Mouse (Mus musculus): ENCODE results near the gene Fam71e2.

Gene Fam71e2

DNA sequence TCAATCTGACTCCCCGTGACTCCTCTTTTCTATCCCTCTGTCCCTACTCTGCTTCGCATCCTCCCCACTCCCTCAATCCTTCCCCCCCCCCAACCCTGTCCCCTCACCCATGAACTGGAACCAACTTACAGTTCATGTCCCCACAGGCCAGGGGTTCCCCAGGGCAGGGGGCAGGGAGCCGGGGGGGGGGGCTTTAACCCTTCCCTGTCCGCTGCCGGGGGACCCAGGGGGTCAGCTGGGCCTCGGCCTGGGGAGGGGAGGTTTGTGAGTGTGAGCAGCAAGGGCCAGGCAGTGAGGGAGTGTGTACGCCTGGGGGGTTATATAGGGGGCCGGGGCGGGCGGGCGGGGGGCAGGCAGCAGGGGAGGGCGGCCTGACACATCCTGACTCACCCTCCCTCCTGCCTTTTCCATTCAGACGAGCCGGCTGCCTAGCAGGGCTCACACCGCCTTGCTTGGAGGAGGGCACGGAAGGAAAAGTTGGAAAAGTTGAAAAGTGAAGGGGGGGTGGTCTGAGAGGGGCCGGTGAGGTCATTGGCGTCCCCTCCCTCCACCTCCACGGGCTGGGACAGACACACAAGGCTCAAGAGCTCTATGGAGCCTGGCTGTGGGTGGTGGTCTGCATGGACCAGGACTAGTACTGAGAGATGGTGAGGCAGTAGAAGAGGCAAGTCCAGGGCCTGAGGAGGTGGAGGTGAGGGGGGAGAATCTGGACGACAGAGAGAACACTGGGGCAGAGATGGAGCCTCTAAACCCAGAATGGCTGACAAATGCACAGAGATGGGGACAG is 6.9 kb upstream of the Fam71e2 start:
- no peak for DNase-seq

DNA sequence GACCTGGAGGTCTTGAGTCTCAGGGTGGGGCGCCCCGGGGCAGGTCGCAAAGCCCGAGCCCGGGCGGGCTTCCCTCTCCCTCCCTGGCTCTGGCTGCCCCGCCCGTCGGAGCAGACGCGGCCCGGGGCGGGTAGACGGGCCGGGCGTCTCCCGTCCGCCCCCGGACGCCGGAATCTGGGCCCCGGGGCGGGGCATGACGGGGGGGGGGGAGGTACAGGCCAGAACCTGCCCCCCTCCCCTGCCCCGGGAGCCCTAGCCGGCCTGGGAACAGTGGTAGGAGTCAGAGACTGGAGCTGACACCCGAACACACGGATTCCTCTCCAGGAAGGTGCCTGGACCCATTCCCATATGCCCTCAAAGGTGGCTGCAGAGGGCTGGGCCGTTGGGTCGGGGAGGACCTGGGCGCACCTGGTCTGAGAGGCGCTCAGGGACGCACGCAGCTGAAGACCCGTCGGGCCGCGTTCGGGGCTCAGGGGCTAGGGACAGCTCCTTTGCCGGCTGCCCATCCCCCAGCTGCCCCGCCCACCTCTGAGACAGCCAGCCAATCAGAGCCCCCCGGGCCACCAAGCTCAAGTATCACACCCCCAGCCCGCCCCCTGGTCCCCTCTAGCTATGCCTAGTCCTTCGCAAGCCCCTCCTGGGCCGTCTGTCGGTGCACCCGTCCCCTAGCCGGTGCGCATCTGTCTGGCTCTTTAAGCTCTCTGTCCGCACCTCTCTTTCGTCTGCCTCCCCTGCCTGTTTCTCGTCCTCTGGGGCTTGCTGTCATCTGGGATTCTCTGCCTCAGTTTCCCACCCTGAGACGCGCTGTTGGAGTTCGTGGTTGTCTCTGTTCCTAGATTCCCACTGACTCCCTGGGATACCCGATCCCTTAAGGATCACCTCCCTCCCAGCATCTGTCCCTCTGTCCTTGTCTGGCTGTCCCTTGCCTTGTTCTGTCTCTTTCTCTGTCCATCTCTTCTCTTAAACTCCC is 6.0 kb upstream of the Fam71e2 start:
- peak; percentile 38 for DNase-seq

DNA sequence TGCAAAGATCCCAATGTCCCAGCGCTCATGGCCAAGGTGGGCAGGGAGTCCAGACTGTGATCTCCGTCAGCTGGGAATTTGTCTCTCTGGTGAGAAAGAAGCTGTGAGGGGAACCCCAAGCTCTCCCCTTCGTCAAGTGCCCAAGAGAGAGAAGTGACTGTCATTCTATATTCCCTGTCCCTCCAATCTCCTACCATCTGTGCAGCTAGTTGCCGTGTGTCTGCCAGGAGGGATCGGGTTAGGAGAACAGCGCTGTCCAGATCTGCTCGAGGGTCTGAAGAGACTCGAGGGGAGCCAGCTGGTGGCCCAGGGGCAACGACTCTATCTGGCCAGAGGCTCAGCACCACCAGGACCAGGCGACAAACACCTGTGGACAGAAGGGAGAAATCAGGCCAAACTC is 5.0 kb upstream of the Fam71e2 start:
- DNase-seq, result no peak

DNA sequence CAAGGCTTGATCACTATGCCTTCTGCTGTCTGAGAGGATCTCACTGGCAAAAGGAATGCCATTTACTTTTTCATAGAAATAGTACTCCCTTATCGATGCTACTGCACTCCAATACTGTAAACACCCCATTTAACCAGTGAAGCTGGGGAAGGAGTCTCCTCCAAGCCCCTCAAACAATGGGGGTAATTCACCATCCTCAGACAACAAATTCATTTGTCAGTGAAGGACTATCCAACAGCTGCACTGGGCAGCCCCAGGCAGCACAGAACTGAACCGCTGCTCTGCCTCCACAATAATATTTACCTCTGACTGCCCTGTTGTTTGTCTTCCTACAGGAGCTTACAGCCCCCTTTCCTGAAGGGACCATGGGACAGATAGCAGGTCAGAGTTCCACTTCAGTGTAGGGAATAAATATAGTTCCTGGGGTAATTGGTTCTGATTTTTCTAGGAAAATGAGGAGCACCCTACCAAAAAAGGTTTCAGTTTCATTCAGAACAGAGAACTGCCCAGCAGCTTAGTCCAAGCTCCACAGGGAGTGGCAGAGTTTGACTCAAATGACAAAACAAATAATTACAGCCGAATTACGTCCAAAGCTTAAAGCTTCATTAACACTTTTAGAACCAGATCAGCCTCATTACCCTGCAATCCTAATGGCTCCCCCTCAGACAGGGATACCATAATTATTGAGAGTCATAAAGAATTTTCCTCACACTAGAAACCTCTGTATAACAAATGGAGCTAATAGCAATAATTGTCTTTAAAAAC is 6.0 kb downstream of the Fam71e2 start:
- DNase-seq, result no peak

DNA sequence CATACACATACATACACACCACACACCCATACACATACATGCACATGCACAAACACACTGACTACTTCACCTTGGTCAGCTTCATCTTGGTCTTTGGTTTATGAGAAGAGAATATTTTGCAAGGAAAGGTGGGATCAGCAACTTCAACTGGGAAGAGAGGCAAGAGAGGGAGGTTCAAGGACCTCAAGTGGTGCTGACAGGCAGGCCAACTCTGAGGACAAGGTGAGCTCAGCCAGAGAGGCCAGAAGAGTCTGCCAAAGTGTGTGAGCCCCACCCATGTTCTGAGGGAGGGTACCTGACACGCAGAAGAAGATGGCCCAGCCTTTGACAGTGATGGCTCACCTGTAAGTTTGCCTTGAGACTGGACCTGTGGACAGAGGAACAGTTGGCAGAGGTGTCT is 11.4 kb downstream of the Fam71e2 start:
- DNase-seq, result no peak

DNA sequence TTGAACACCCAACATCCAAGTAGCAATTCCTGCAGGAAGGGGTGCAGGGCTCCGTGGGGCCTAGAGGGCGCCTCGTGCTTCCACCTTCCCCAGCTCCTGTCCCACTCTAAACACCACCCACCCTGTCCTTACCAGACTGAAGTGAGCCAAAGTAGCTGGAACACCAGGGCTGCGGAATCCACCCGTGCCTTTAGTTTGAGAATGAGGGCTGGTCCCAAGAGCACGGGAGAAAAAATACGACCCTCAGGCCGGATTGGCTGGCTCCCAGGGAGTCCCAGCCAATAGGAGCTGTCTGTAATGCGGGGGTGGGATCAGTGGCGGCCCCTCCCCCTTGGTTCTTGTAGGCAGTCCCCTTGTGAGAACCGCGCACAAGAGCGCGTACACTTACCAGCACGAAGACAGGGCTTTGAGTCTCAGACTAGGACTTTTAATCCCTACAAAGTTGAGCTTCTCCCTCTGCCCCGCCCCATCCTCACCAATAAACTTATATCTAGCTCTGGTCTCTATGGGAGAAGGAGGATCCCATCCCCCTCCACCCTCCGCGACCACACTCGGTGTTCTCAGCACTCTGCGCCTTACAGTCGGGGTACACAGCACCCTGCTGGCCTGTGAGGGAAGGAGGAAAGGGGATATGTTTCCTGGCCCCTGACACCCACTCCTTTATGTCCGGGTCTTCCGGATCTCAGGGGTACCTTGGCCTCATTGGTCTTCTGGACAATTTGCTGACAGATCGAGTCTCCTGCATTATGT is 18.1 kb downstream of the Fam71e2 start, which contains the start of gene Cox6b2:
TSS of gene Cox6b2 (minus strand) at position 274 of the 750 bp plus-strand sequence.
- peak; percentile 80 for DNase-seq

DNA sequence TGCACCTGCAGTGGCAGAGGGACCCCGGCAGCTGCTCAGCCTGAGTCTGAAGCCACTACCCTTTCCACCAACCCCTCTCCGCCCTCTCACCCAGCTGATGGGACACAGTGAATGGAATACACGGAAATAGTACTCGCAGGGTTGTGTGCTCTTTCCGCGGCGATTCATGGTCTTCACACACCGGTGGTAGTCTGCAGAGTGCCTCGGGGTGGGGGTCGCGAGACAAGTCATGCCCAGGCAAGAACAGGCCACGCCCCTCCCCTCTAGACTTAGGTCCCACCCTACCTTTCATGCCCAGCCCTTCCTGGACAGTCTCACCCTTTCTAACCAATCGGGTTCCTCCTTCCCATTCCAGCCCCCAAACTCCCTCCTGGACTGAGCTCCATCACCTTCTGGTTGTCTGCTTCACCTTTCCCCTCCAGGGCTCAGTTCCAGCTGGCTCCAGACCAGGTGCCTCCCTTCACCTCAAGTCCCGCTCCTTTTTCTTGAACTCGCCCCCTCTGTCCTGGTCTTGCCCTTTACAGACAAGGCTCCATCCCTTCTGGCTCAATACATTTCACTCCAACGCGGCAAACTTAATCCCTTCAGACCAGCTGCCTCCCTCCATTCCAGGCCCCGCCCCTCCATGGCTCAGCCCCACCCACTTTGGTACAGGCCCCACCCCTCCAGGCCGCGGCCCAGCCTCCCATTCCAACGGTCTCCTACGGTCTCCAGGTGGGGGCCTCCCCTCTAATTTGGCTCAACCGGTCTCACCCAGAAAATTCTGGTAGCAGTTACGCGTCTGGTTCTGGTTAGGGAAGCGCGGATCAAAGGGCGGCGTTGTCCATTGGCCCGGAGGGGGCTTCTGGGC is 18.9 kb downstream of the Fam71e2 start:
- peak; percentile 68 for DNase-seq

DNA sequence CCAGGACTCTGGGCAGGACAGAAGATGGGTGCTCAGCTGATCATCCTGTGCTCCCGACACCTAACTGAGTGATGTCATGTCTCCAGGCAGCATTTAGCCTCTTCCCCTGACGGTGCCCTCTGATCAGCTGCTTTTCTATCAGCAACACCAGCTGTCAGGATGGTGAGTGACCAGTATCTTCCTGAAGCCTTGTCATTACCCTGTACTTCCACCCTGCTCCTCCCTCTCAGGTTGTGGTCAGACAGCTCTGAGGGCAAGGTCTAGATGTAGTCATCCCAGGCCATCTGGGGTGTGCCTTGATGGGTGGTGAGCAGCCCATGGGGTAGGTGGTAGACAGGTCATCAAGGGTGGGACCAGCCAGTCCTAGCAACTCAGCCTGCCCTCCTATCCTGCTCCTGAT is 21.9 kb downstream of the Fam71e2 start:
- DNase-seq, result no peak

DNA sequence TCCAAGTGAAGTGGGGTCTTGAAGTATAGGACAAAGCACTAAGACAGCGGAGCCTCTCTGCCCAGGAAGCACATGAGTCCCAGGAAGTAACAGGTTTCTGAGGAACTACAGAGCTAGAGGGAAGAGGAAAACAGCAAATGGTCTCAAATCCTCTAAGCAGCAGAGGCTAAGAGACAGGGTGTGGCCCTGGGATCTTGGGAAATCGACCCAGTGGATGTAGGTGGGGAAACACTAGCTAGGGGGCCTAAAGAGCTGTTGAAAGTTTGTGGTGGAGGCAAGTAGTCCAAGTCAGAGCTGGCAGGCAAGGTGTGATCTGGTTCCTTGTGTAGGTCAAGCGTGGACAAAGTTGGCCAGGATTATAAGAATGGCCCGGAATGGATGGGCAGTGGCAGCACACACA is 22.8 kb downstream of the Fam71e2 start:
- no peak for DNase-seq

DNA sequence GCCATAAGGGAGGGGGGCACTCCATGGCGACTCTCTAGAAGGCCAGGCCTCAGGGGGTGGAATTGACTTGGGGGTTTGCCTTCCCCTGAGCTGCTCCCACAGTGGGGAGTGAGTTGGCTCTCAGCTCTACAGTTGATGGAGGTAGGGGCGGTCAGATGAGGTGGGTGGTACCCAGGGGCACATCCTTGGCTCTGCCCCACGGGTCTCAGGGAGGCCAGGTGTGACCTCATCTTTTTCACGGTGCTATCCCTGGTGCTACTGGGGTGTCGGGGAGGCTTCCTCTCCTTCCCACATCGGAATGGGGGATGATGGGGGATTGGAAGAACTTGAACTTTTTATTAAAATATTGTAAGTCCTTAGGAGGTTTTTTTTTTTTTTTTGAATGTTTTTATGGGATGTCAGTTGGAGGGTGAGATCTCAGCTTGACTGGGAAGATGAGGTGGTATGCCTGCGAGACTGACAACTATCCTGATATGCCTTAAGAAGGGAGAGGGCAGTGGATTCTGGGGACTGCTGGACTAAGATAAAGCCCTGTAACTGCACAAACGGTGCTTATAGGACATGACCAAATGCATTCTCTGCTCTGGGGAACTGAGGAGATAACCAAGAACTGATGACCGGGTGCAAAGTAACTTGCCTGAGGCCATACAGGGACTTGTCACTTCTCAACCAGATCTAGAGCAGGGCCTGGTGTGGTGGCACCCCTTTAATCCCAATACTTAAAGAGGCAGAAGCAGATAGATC is 23.8 kb downstream of the Fam71e2 start:
- DNase-seq, result no peak

DNA sequence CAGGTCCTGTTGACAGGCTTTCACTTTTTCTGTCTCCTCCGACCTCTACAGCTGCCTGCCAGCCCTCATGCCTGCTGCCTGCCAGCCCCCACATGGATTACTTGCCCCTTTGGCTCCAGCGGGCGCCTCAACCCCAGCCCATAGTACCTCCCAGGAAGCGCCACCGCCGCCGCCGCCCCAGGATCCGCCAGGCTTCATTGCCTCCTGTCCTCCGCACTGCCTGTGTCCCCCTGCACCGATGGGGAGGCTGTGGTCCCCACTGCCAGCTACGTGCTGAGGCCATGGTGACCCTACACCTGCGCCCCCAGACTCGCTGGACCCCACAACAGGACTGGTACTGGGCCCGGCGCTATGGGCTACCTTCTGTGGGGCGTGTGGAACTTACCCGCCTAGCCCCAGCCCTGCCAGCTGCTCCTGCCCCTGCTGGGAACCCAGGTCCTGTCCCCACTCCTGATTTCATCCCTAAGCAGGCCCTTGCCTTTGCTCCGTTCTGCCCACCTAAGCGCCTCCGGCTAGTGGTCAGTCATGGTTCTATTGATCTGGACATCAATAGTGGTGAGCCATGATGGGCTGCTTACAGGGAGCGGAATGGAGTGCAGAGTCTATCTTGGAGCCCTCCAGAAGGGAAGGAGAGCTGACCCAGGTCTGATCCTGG is 24.6 kb downstream of the Fam71e2 start:
- no peak for DNase-seq

DNA sequence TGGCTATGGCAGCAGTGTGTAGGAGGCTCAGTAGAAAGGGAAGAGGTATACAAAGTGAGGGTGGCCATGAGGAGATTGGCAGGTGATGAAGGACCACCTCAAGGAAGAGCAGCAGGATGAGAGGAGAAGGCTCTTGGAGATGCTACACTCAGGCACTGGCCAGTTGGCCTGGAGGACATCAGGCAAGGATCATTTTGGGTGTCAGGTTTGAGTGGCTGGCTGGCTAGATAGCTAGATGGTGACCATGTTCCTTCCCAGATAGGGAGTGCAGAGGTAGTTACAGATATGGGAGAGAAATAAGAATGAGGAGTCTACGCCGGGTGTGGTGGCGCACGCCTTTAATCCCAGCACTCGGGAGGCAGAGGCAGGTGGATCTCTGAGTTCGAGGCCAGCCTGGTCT is 26.2 kb downstream of the Fam71e2 start:
- DNase-seq, result no peak

DNA sequence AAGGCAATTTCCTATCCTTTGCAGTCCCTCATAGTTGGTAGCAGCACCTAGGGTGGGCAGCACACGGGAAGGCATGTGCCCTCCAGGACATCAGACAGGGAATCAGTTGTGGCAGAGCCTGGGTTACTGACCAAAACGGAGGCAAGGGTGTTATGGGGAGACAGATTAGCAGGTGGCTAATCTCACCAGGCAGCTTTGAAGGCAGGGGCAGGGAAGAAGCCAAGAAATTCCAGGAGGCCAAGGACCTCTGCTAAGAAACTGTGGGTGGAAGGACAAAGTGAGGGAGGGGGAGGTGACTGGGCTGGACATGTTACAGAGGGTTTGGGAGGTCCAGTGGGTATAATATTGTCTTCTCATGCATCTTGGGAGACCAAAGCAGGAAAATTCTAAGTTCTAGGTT is 27.7 kb downstream of the Fam71e2 start:
- no peak for DNase-seq

DNA sequence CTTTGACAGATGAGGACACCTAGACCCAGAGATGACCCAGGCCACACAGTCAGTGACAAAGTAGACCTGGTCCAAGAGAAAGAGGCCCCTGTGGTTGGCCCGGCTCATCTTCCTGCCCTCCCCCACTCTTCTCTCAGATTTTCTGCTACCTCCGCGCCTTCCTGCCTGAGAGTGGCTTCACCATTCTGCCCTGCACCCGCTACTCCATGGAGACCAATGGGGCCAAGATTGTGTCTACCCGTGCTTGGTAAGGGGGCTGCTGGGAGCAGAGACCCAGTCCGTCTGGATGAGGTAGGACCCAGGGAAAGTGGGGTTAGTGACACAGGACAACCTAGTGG is 28.7 kb downstream of the Fam71e2 start:
- no peak for DNase-seq

DNA sequence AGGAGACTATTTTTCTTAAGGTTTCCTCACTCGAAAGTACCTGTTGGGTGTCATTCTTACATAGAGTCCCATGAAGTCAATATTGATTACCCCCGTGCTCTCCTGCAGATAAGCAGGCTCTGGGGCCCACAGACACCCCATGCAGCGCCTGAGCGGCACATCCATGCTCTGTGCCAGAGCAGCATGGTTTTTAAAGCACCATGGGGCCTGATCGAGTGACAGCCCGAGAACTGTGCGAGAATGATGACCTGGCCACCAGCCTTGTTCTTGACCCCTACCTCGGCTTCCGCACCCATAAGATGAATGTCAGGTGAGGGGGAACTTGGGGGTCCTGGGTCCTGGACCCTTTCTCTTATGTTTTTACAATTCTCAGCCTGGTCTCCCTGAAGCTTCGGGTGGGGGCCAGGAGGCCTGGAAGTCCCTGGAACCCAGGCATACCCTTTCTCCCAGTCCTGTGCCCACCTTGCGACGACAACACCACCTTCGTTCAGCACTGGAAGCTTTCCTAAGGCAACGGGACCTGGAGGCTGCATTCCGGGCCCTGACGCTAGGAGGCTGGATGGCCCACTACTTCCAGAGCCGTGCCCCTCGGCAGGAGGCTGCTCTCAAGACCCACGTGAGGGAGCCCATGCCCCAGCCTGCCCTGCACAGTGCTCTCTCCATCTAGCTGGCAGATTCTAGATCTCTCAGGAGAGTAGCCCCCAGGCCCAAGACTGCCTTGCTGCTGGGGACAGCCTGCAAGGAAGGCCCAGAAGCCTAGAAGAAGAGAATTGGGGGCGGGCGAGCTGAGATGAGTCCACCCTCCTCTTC is 29.2 kb downstream of the Fam71e2 start:
- DNase-seq, result no peak

DNA sequence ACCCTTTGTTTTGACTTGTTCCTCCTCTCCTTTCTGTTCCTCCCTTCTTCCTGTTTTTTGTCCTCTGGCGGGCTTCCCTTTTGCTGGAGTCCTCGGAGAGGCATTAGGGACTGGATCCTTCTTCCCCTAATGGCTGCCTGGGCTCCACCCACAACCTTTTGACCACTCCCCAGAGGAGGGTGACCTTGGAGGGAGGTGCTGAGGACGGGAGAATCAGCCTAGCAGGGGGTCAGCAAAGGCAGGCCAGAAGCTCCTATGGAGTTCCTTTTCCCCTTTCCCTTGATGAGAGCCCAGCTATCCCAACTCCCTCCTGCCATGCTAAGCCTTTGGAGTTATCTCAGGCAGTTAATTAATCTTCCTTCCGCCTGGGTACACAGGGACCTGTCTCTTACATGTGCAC is 30.0 kb downstream of the Fam71e2 start:
- peak; percentile 88 for DNase-seq

DNA sequence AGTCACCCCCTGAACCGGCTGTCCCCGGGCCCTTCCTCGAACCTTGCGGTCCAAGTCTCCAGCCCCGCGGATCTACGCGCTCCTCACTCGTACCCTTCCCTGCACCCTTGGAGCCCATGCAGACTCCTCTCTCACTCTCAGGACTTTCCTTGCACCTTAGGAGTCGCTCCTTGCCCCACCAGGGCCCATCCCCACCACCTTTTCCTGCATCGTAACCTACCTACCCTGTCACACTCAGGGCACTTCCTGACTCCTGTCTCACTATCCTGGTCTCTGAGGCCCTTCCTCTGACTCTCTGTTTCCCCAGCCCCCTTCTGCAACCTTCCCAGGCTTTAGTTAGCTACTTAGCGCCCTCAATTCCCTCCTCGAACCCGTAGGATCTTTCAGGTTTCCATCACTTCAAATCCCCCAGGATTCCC is 30.8 kb downstream of the Fam71e2 start:
- DNase-seq, result no peak

DNA sequence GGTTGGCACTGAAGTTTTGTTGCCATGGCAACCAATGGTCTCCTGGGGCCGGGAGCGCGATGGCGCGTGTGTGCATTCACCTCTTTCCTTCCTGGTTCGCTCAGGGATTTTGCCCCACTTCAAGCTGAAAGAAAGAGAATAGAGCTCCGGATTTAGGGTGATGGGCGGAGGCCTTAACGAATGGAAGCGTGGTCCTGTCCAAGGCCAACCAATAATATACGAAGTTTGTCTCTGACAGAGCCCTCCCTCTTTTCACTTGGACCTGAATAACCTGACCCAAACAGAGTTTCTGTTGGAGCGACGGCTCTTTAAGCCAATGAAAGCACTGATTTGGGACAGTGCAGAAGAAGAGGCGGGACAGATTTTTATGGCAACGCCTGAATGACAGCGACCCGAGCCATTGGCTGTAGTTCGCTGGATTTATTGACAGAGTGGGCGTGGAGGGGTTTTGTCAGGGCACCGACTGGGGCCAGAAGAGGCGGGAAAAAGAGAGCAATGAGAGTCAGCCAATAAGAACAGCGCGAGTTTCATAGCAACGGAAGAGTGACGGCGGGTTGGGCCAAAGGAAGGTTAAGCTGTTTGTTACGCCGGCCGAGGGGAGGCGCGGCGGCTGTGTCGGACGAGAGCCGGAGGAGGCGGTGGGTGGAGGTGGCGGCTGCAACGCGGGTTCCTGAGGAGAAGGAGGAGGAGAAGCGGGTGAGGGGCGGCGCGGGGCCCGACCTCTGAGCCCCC is 31.4 kb downstream of the Fam71e2 start, which contains the start of gene Kmt5c:
TSS of gene Kmt5c (plus strand) at position 572 of the 732 bp plus-strand sequence.
- peak; percentile 100 for DNase-seq
